Comparison of ENCODE assay signal across 12 mouse cellular contexts in genomic region chr6:38523851-38524250, GRCm38 (mm10). TPM values are rescaled to one million over a fixed set of nuclear protein-coding genes. Genes with fewer than 3 reads are reported as not detected.
DNase-seq lines count a peak whose midpoint lies in the region; TF ChIP-seq lines count a peak whose summit lies in the region.
"Had no signal": no experiment of that assay in that cellular context is flagged by ENCODE, and none has a peak within 500 bp of the region (broad histone marks: within the 10 kb centered on the region; RNA-seq: fewer than 3 reads in every experiment).

No protein-coding gene starts in this region.

- no peaks in the 10 kb centered on the region for H3K27me3 ChIP-seq in thymus, adult 2 months (ENCODE audit: control insufficient read depth, insufficient read depth, low read length)
- H3K27me3 ChIP-seq: megakaryocyte, embryonic 14.5 days; neural tube, embryonic 12.5 days had no signal

- H3K4me3 ChIP-seq in thymus, adult 2 months (ENCODE audit: control insufficient read depth, insufficient read depth, low read length) = no peak overlapping the region
- H3K4me3 ChIP-seq: megakaryocyte, embryonic 14.5 days; neural tube, embryonic 12.5 days had no signal

- no peak overlapping the region for H3K27ac ChIP-seq in thymus, adult 2 months (ENCODE audit: control insufficient read depth, insufficient read depth, low read length)
- H3K27ac ChIP-seq: neural tube, embryonic 12.5 days had no signal

- DNase-seq in adrenal gland, adult 2 months = peak; percentile 34
- no peak for DNase-seq in adrenal gland, adult 18-20 months (ENCODE audit: low spot score in 2 of 2)
- peak; percentile 24 to 26 for DNase-seq in thymus, postnatal 36 days
- no peak for DNase-seq in thymus, adult 2 months
- peak; percentile 75 for DNase-seq in liver
- DNase-seq in lung, postnatal 36 days = peak; percentile 42
- no peak for DNase-seq in left cerebral cortex, postnatal 14 days (ENCODE audit: low spot score in 2 of 2)
- DNase-seq in frontal cortex, postnatal 10 days (ENCODE audit: low spot score in 2 of 2) = no peak
- DNase-seq: forebrain, postnatal 0 days; spleen, adult 18-20 months had no signal

- TF ChIP-seq CTCF in thymus, adult 2 months (IDR thresholded peaks at IDR 0.05; ENCODE audit: borderline replicate concordance, control insufficient read depth, extremely low read depth, insufficient read depth, low read length, poor library complexity) = no peak

- no peaks in the 10 kb centered on the region for H3K36me3 ChIP-seq in thymus, adult 2 months (ENCODE audit: control insufficient read depth, insufficient read depth, low read length)

- intact Hi-C loops in left cerebral cortex, postnatal 14 days (cut with DNase I) = no loop called here

- WGBS in thymus, adult 2 months = 69% methylated on average over 8 of the region's 8 CpGs

- no peak for TF ChIP-seq POLR2A in thymus, adult 2 months (IDR thresholded peaks at IDR 0.05; ENCODE audit: control insufficient read depth, extremely low read depth, insufficient read depth, low read length, poor library complexity)

- H3K4me1 ChIP-seq in thymus, adult 2 months (replicated peaks; ENCODE audit: control insufficient read depth, insufficient read depth, low read length) = no peaks in the 10 kb centered on the region
- H3K4me1 ChIP-seq: neural tube, embryonic 12.5 days had no signal

RNA-seq across cellular contexts. Expression of gene Fmc1, which starts 9.5 kb away (rescaled TPM):
- total RNA-seq in adrenal gland, adult 2 months (2021) = 100 to 1,000 TPM in 1 of 2 experiments, 10 to 100 TPM in 1; 82.5 to 132 TPM
- polyA plus RNA-seq in adrenal gland, adult 2 months (2012; rRNA removed) = 564 and 655 TPM in 2 replicates
- total RNA-seq in adrenal gland, adult 18-20 months (2021) = 100 to 1,000 TPM; 109 to 148 TPM
- 152 and 185 TPM in 2 replicates for polyA plus RNA-seq in thymus, adult 2 months (2012; rRNA removed)
- 10 to 100 TPM; 51.9 to 54.4 TPM for total RNA-seq in left cerebral cortex, postnatal 14 days (2021)

RNA-seq across cellular contexts. Expression of gene Luc7l2, which starts 27.3 kb away (rescaled TPM):
- total RNA-seq in adrenal gland, adult 2 months (2021) = 100 to 1,000 TPM; 121 to 164 TPM
- polyA plus RNA-seq in adrenal gland, adult 2 months (2012; rRNA removed) = 34.1 and 34.9 TPM in 2 replicates
- total RNA-seq in adrenal gland, adult 18-20 months (2021) = 100 to 1,000 TPM; 118 to 152 TPM
- polyA plus RNA-seq in thymus, adult 2 months (2012; rRNA removed) = 48.5 and 64.3 TPM in 2 replicates
- 100 to 1,000 TPM; 152 to 154 TPM for total RNA-seq in left cerebral cortex, postnatal 14 days (2021)

Comparison
In these comparisons a context has a peak if more than half of its experiments do, and no peak if none do; other contexts are left out.
1. DNase-seq: peak in adrenal gland, adult 2 months (single experiment), thymus, postnatal 36 days (2 of 2), liver (single experiment) and lung, postnatal 36 days (single experiment); none in adrenal gland, adult 18-20 months (0 of 2), thymus, adult 2 months (single experiment), left cerebral cortex, postnatal 14 days (0 of 2) and frontal cortex, postnatal 10 days (0 of 2).